ENCODE assay signal across 47 mouse cellular contexts in the genomic region with DNA sequence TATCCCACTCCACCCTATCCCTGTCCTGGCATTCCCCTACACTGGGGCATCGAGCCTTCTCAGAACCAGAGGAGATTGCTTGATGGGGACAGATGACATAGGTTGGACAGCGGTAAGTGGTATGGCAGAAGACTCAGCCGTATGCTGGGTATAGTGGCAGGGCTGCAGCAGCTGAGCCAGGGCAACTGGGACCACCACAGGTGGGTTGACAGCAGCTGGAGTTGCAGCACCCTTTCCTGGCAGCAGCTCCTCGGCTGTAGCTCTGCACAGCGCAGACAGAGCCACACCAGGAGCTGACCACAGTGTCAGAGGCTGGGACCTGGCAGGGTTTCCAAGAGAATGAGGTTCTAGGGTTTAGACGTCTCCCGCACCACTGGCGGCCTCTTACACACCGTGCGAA. TPM values are rescaled to one million over a fixed set of nuclear protein-coding genes. Genes with fewer than 3 reads are reported as not detected.
"Had no signal": no experiment of that assay in that cellular context is flagged by ENCODE, and none has a peak within 500 bp of the region (broad histone marks: within the 10 kb centered on the region; RNA-seq: fewer than 3 reads in every experiment).

No protein-coding gene starts in this region.

- DNase-seq: left cerebral cortex, postnatal 4 days; liver; liver, embryonic 13.5 days; liver, postnatal 0 days; lung, adult 18-20 months; lung, adult 2 months; lung, embryonic 14.5 days; lung, postnatal 10 days; lung, postnatal 14 days; lung, postnatal 36 days; lung, postnatal 4 days; midbrain, embryonic 14.5 days had no signal

- H3K36me3 ChIP-seq: limb, embryonic 10.5 days; limb, embryonic 12.5 days; limb, embryonic 13.5 days; limb, embryonic 15.5 days; liver, embryonic 12.5 days; liver, embryonic 13.5 days; liver, embryonic 15.5 days; lung, embryonic 15.5 days; midbrain, embryonic 10.5 days; midbrain, embryonic 12.5 days; midbrain, embryonic 13.5 days; midbrain, embryonic 15.5 days; neural tube, embryonic 12.5 days had no signal

- H3K4me1 ChIP-seq: limb, embryonic 10.5 days; limb, embryonic 12.5 days; limb, embryonic 13.5 days; limb, embryonic 15.5 days; liver, embryonic 12.5 days; liver, embryonic 13.5 days; liver, embryonic 15.5 days; lung, embryonic 15.5 days; megakaryocyte, embryonic 14.5 days; midbrain, embryonic 12.5 days; midbrain, embryonic 13.5 days; midbrain, embryonic 15.5 days; neural tube, embryonic 12.5 days had no signal

- H3K9ac ChIP-seq: limb, embryonic 12.5 days; limb, embryonic 13.5 days; limb, embryonic 15.5 days; liver, embryonic 12.5 days; liver, embryonic 13.5 days; liver, embryonic 14.5 days; liver, embryonic 15.5 days; liver, postnatal 0 days; lung, embryonic 14.5 days; lung, embryonic 15.5 days; midbrain, embryonic 12.5 days; midbrain, embryonic 13.5 days; midbrain, embryonic 15.5 days; neural tube, embryonic 12.5 days had no signal

- H3K4me2 ChIP-seq: limb, embryonic 12.5 days; limb, embryonic 13.5 days; limb, embryonic 15.5 days; liver, embryonic 11.5 days; liver, embryonic 12.5 days; liver, embryonic 13.5 days; liver, embryonic 15.5 days; lung, embryonic 14.5 days; lung, embryonic 15.5 days; midbrain, embryonic 11.5 days; midbrain, embryonic 12.5 days; midbrain, embryonic 13.5 days; midbrain, embryonic 15.5 days; neural tube, embryonic 12.5 days had no signal

- H3K27ac ChIP-seq: limb, embryonic 10.5 days; limb, embryonic 12.5 days; limb, embryonic 13.5 days; limb, embryonic 15.5 days; liver, embryonic 12.5 days; liver, embryonic 13.5 days; liver, embryonic 14.5 days; liver, embryonic 15.5 days; lung, embryonic 15.5 days; macrophage; midbrain, embryonic 10.5 days; midbrain, embryonic 12.5 days; midbrain, embryonic 13.5 days; midbrain, embryonic 15.5 days; neural tube, embryonic 12.5 days had no signal

- H3K4me3 ChIP-seq: limb, embryonic 10.5 days; limb, embryonic 12.5 days; limb, embryonic 13.5 days; limb, embryonic 15.5 days; liver, embryonic 12.5 days; liver, embryonic 13.5 days; liver, embryonic 15.5 days; lung, embryonic 15.5 days; megakaryocyte, embryonic 14.5 days; midbrain, embryonic 10.5 days; midbrain, embryonic 12.5 days; midbrain, embryonic 13.5 days; midbrain, embryonic 15.5 days; neural tube, embryonic 12.5 days had no signal

- H3K27me3 ChIP-seq: limb, embryonic 13.5 days; limb, embryonic 15.5 days; liver, embryonic 12.5 days; liver, embryonic 13.5 days; liver, embryonic 15.5 days; lung, embryonic 15.5 days; megakaryocyte, embryonic 14.5 days; midbrain, embryonic 12.5 days; midbrain, embryonic 13.5 days; midbrain, embryonic 15.5 days; neural tube, embryonic 12.5 days had no signal

RNA-seq across cellular contexts. Expression of a gene that starts 3.0 kb away (rescaled TPM):
- total RNA-seq: left cerebral cortex, adult 8-10 months; left cerebral cortex, postnatal 10 days; left cerebral cortex, postnatal 14 days; left cerebral cortex, postnatal 25 days; left cerebral cortex, postnatal 36 days; left cerebral cortex, postnatal 4 days; liver, adult 2 months; megakaryocyte progenitor cell, adult 5-6 weeks; megakaryocyte, adult 5-6 weeks; megakaryocyte-erythroid progenitor cell, adult 5-6 weeks; midbrain, postnatal 0 days; monocyte, adult 5-6 weeks had no signal
- polyA plus RNA-seq: limb, embryonic 10.5 days; limb, embryonic 11.5 days; limb, embryonic 12.5 days; limb, embryonic 13.5 days; limb, embryonic 14.5 days; limb, embryonic 15.5 days; liver, adult 2 months; liver, embryonic 11.5 days; liver, embryonic 12.5 days; liver, embryonic 13.5 days; liver, embryonic 14.5 days; liver, embryonic 15.5 days; liver, embryonic 16.5 days; liver, postnatal 0 days; lung, adult 2 months; lung, embryonic 14.5 days; lung, embryonic 15.5 days; lung, embryonic 16.5 days; lung, postnatal 0 days; macrophage; midbrain, embryonic 10.5 days; midbrain, embryonic 11.5 days; midbrain, embryonic 12.5 days; midbrain, embryonic 13.5 days; midbrain, embryonic 14.5 days; midbrain, embryonic 15.5 days; midbrain, embryonic 16.5 days; midbrain, postnatal 0 days; neural tube, embryonic 11.5 days; neural tube, embryonic 12.5 days had no signal

RNA-seq across cellular contexts. Expression of a gene that starts 4.0 kb away (rescaled TPM):
- total RNA-seq: left cerebral cortex, adult 8-10 months; left cerebral cortex, postnatal 10 days; left cerebral cortex, postnatal 14 days; left cerebral cortex, postnatal 25 days; left cerebral cortex, postnatal 36 days; left cerebral cortex, postnatal 4 days; liver, adult 2 months; megakaryocyte progenitor cell, adult 5-6 weeks; megakaryocyte, adult 5-6 weeks; megakaryocyte-erythroid progenitor cell, adult 5-6 weeks; midbrain, postnatal 0 days; monocyte, adult 5-6 weeks had no signal
- polyA plus RNA-seq: limb, embryonic 10.5 days; limb, embryonic 11.5 days; limb, embryonic 12.5 days; limb, embryonic 13.5 days; limb, embryonic 14.5 days; limb, embryonic 15.5 days; liver, adult 2 months; liver, embryonic 11.5 days; liver, embryonic 12.5 days; liver, embryonic 13.5 days; liver, embryonic 14.5 days; liver, embryonic 15.5 days; liver, embryonic 16.5 days; liver, postnatal 0 days; lung, adult 2 months; lung, embryonic 14.5 days; lung, embryonic 15.5 days; lung, embryonic 16.5 days; lung, postnatal 0 days; macrophage; midbrain, embryonic 10.5 days; midbrain, embryonic 11.5 days; midbrain, embryonic 12.5 days; midbrain, embryonic 13.5 days; midbrain, embryonic 14.5 days; midbrain, embryonic 15.5 days; midbrain, embryonic 16.5 days; midbrain, postnatal 0 days; neural tube, embryonic 11.5 days; neural tube, embryonic 12.5 days had no signal

RNA-seq across cellular contexts. Expression of a gene that starts 12.8 kb away (rescaled TPM):
- total RNA-seq: left cerebral cortex, adult 8-10 months; left cerebral cortex, postnatal 10 days; left cerebral cortex, postnatal 14 days; left cerebral cortex, postnatal 25 days; left cerebral cortex, postnatal 36 days; left cerebral cortex, postnatal 4 days; liver, adult 2 months; megakaryocyte progenitor cell, adult 5-6 weeks; megakaryocyte, adult 5-6 weeks; megakaryocyte-erythroid progenitor cell, adult 5-6 weeks; midbrain, postnatal 0 days; monocyte, adult 5-6 weeks had no signal
- polyA plus RNA-seq: limb, embryonic 10.5 days; limb, embryonic 11.5 days; limb, embryonic 12.5 days; limb, embryonic 13.5 days; limb, embryonic 14.5 days; limb, embryonic 15.5 days; liver, adult 2 months; liver, embryonic 11.5 days; liver, embryonic 12.5 days; liver, embryonic 13.5 days; liver, embryonic 14.5 days; liver, embryonic 15.5 days; liver, embryonic 16.5 days; liver, postnatal 0 days; lung, adult 2 months; lung, embryonic 14.5 days; lung, embryonic 15.5 days; lung, embryonic 16.5 days; lung, postnatal 0 days; macrophage; midbrain, embryonic 10.5 days; midbrain, embryonic 11.5 days; midbrain, embryonic 12.5 days; midbrain, embryonic 13.5 days; midbrain, embryonic 14.5 days; midbrain, embryonic 15.5 days; midbrain, embryonic 16.5 days; midbrain, postnatal 0 days; neural tube, embryonic 11.5 days; neural tube, embryonic 12.5 days had no signal

RNA-seq across cellular contexts. Expression of a gene that starts 18.9 kb away (rescaled TPM):
- total RNA-seq: left cerebral cortex, adult 8-10 months; left cerebral cortex, postnatal 10 days; left cerebral cortex, postnatal 14 days; left cerebral cortex, postnatal 25 days; left cerebral cortex, postnatal 36 days; left cerebral cortex, postnatal 4 days; liver, adult 2 months; megakaryocyte progenitor cell, adult 5-6 weeks; megakaryocyte, adult 5-6 weeks; megakaryocyte-erythroid progenitor cell, adult 5-6 weeks; midbrain, postnatal 0 days; monocyte, adult 5-6 weeks had no signal
- polyA plus RNA-seq: limb, embryonic 10.5 days; limb, embryonic 11.5 days; limb, embryonic 12.5 days; limb, embryonic 13.5 days; limb, embryonic 14.5 days; limb, embryonic 15.5 days; liver, adult 2 months; liver, embryonic 11.5 days; liver, embryonic 12.5 days; liver, embryonic 13.5 days; liver, embryonic 14.5 days; liver, embryonic 15.5 days; liver, embryonic 16.5 days; liver, postnatal 0 days; lung, adult 2 months; lung, embryonic 14.5 days; lung, embryonic 15.5 days; lung, embryonic 16.5 days; lung, postnatal 0 days; macrophage; midbrain, embryonic 10.5 days; midbrain, embryonic 11.5 days; midbrain, embryonic 12.5 days; midbrain, embryonic 13.5 days; midbrain, embryonic 14.5 days; midbrain, embryonic 15.5 days; midbrain, embryonic 16.5 days; midbrain, postnatal 0 days; neural tube, embryonic 11.5 days; neural tube, embryonic 12.5 days had no signal

RNA-seq across cellular contexts. Expression of a gene that starts 27.7 kb away (rescaled TPM):
- total RNA-seq: left cerebral cortex, adult 8-10 months; left cerebral cortex, postnatal 10 days; left cerebral cortex, postnatal 14 days; left cerebral cortex, postnatal 25 days; left cerebral cortex, postnatal 36 days; left cerebral cortex, postnatal 4 days; liver, adult 2 months; megakaryocyte progenitor cell, adult 5-6 weeks; megakaryocyte, adult 5-6 weeks; megakaryocyte-erythroid progenitor cell, adult 5-6 weeks; midbrain, postnatal 0 days; monocyte, adult 5-6 weeks had no signal
- polyA plus RNA-seq: limb, embryonic 10.5 days; limb, embryonic 11.5 days; limb, embryonic 12.5 days; limb, embryonic 13.5 days; limb, embryonic 14.5 days; limb, embryonic 15.5 days; liver, adult 2 months; liver, embryonic 11.5 days; liver, embryonic 12.5 days; liver, embryonic 13.5 days; liver, embryonic 14.5 days; liver, embryonic 15.5 days; liver, embryonic 16.5 days; liver, postnatal 0 days; lung, adult 2 months; lung, embryonic 14.5 days; lung, embryonic 15.5 days; lung, embryonic 16.5 days; lung, postnatal 0 days; macrophage; midbrain, embryonic 10.5 days; midbrain, embryonic 11.5 days; midbrain, embryonic 12.5 days; midbrain, embryonic 13.5 days; midbrain, embryonic 14.5 days; midbrain, embryonic 15.5 days; midbrain, embryonic 16.5 days; midbrain, postnatal 0 days; neural tube, embryonic 11.5 days; neural tube, embryonic 12.5 days had no signal
